Mouse (Mus musculus) midbrain, embryonic 13.5 days (tissue): ENCODE data around the gene 9930021J03Rik. TPM values are rescaled to one million over a fixed set of nuclear protein-coding genes. Genes with fewer than 3 reads are reported as not detected.

Experiments
- ATAC-seq: fragments of 200-750 bp; cut with Nextera tagmentation; 2 replicates; pipeline ENCODE4 v1.8.0; 2017; ENCODE audit warnings: mild to moderate bottlenecking, moderate TSS enrichment, moderate library complexity
- H3K27ac ChIP-seq: fragments of 300-500 bp; sonication (generic); 2 replicates; pipeline ENCODE4 v1.5.1; 2015; ENCODE audit warnings: inconsistent platforms, mild to moderate bottlenecking, moderate library complexity
- H3K27me3 ChIP-seq: fragments of 300-500 bp; sonication (generic); 2 replicates; pipeline ENCODE4 v1.6.1; 2015; ENCODE audit warnings: mild to moderate bottlenecking, inconsistent platforms
- H3K36me3 ChIP-seq: fragments of 300-500 bp; sonication (generic); 2 replicates; pipeline ENCODE4 v1.6.1; 2015; ENCODE audit warnings: mild to moderate bottlenecking, inconsistent platforms
- H3K4me1 ChIP-seq: fragments of 300-500 bp; sonication (generic); replicated peaks from 2 replicates; pipeline ENCODE4 v1.6.1; 2015; ENCODE audit warnings: inconsistent platforms
- H3K4me2 ChIP-seq: fragments of 300-500 bp; sonication (generic); replicated peaks from 2 replicates; pipeline ENCODE4 v1.6.1; 2015; ENCODE audit warnings: moderate library complexity, mild to moderate bottlenecking, inconsistent platforms
- H3K4me3 ChIP-seq: fragments of 300-500 bp; sonication (generic); replicated peaks from 2 replicates; pipeline ENCODE4 v1.5.1; 2015; ENCODE audit warnings: mild to moderate bottlenecking, inconsistent platforms
- H3K9ac ChIP-seq: fragments of 300-500 bp; sonication (generic); replicated peaks from 2 replicates; pipeline ENCODE4 v1.6.1; 2015; ENCODE audit warnings: mild to moderate bottlenecking, inconsistent platforms
- H3K9me3 ChIP-seq: fragments of 300-500 bp; sonication (generic); 2 replicates; pipeline ENCODE4 v1.6.1; 2016; ENCODE audit warnings: mild to moderate bottlenecking, inconsistent platforms
- WGBS: fragments of 180-500 bp; shearing (Covaris S2); methylation state at CpG from one replicate; pipeline ENCODE4 v1.1.7; 2015; 5-methylcytosine and 5-hydroxymethylcytosine counted together
- polyA plus RNA-seq: library from polyadenylated mRNA; unstranded; fragments of >200 nt; fragmentation: Nextera tagmentation; extraction: Ambion mirVana; gene quantifications from 2 replicates; pipeline ENCODE4 v1.2.1, GENCODE M21; 2015

The 9930021J03Rik gene
- 7.6 and 7.7 TPM in 2 replicates for polyA plus RNA-seq

GRCm38 (mm10) chr19:29805917-29806785, at the start of gene 9930021J03Rik:
9930021J03Rik (minus strand) TSS chr19:29805989.
- H3K4me3 ChIP-seq = peak within 1 kb of the TSS; percentile 96
- peak within 1 kb of the TSS; percentile 98 for H3K27ac ChIP-seq
- no peaks in the 10 kb centered on the region for H3K9me3 ChIP-seq
- H3K27me3 ChIP-seq = no peaks in the 10 kb centered on the region
- ATAC-seq = peak; percentile 94
- H3K9ac ChIP-seq = peak within 1 kb of the TSS; percentile 93
- peaks cover 54% of the 10 kb centered on the region for H3K4me1 ChIP-seq
- H3K36me3 ChIP-seq = peaks cover 21% of the 10 kb centered on the region
- WGBS = 0% methylated on average over 34 of the region's 95 CpGs
- peak within 1 kb of the TSS; percentile 98 for H3K4me2 ChIP-seq

DNA sequence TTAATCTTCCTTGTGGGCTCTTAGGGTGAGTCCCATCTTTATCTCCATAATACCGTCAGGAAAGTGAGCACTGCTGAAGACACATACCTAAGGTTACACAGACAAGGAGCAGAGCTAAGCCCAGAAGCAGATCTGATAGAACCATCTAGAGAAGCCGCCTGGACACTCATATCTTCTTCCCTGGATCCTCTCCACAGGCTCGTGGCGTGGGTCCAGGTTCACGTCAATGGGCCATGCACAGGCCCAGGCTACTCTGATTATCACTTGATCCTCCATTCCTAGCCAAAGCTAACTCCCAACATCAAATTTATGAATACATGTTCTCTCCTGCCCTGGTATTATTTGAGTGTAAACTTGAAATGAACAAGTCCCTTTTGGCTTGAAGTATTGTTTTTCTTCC, 47.9 kb upstream of the 9930021J03Rik start:
- Histone ChIP-seq H3K9me3 (no peaks in the 10 kb centered on the region), H3K4me3 (no peak overlapping the region), H3K4me2 (no peak overlapping the region), H3K4me1 (no peaks in the 10 kb centered on the region), H3K9ac (no peak overlapping the region), H3K36me3 (no peaks in the 10 kb centered on the region), H3K27ac (no peak overlapping the region), H3K27me3 (no peaks in the 10 kb centered on the region)
- no peak for ATAC-seq
- WGBS = 96% methylated on average over 5 of the region's 5 CpGs

DNA sequence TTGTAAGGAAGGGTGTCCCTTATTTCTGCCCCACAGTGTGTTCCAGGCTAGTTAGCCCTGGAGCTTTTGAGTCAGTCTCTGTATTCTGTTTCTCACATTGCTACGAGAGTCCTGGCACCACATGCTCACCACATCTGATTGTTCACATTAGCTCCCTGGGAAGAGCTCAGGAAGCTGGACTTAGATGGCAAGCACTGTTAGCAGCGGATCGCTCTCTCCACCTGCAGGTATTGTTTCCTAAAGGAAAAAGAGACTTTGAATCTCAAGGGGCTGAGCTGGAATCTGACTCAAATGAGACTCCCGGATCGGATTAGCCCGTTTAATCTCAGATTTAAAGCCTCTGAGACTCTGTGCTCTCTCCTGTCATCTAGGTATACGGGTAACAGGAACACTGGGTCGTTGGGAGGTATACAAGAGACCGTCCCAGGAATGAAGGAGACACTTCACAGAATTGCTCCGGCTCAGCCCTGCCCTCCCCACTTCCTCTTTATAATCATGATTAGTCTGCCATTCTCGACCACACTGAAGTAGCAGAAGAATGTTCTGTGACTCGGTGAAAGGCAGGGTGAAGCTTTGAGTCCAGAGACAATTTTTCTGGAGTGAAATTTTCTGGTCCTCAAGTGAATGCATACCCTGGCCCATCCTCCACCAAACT, 45.4 kb upstream of the 9930021J03Rik start:
- Histone ChIP-seq H3K4me1 (no peaks in the 10 kb centered on the region), H3K9ac (no peak overlapping the region), H3K36me3 (no peaks in the 10 kb centered on the region), H3K27me3 (no peaks in the 10 kb centered on the region), H3K4me2 (no peak overlapping the region), H3K27ac (no peak overlapping the region), H3K9me3 (no peaks in the 10 kb centered on the region), H3K4me3 (no peak overlapping the region)
- no peak for ATAC-seq
- 37% methylated on average over 12 of the region's 12 CpGs for WGBS

GRCm38 (mm10) chr19:29849924-29850551, 44.2 kb upstream of the 9930021J03Rik start:
- H3K9me3 ChIP-seq = no peaks in the 10 kb centered on the region
- H3K4me3 ChIP-seq = no peak overlapping the region
- no peak overlapping the region for H3K27ac ChIP-seq
- H3K9ac ChIP-seq = no peak overlapping the region
- no peaks in the 10 kb centered on the region for H3K27me3 ChIP-seq
- H3K36me3 ChIP-seq = no peaks in the 10 kb centered on the region
- no peak for ATAC-seq
- H3K4me1 ChIP-seq = 0 out of 2 replicates have a peak, but pooled peaks cover 3% of the 10 kb centered on the region
- 85% methylated on average over 11 of the region's 11 CpGs for WGBS
- no peak overlapping the region for H3K4me2 ChIP-seq

GRCm38 (mm10) chr19:29844036-29844661, 38.4 kb upstream of the 9930021J03Rik start:
- H3K9ac ChIP-seq = no peak overlapping the region
- no peak overlapping the region for H3K4me3 ChIP-seq
- peak overlapping the region; percentile 68 for H3K27ac ChIP-seq
- WGBS = 30% methylated on average over 12 of the region's 12 CpGs
- H3K4me2 ChIP-seq = peak overlapping the region; percentile 17; the same call in 1 of the 2 replicates
- H3K36me3 ChIP-seq = no peaks in the 10 kb centered on the region
- H3K4me1 ChIP-seq = peaks cover 25% of the 10 kb centered on the region
- ATAC-seq = peak; percentile 87
- no peaks in the 10 kb centered on the region for H3K27me3 ChIP-seq
- no peaks in the 10 kb centered on the region for H3K9me3 ChIP-seq

DNA sequence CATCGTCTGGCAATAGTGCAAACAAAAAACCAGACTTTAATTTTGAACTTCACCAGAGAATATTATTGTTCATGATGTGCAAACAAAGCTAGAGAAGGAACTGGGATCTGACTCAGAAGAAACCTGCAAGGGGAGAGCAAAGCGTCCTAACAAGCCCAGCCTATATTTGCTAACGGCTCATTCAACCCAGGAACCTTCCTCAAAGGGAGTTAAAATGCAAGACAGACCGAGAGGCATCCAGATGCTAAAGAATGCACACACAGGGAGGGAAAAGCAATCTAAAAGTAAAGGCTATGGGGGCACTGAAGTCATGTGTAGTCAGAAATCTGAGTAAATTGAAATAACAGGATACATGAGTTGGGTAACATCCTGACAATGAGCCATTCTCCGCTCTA, 37.8 kb upstream of the 9930021J03Rik start:
- Histone ChIP-seq H3K27ac (peak overlapping the region; percentile 54), H3K9ac (no peak overlapping the region), H3K4me1 (peaks cover 25% of the 10 kb centered on the region), H3K4me3 (no peak overlapping the region), H3K27me3 (no peaks in the 10 kb centered on the region), H3K36me3 (no peaks in the 10 kb centered on the region), H3K4me2 (no peak overlapping the region), H3K9me3 (no peaks in the 10 kb centered on the region)
- 34% methylated on average over 5 of the region's 5 CpGs for WGBS
- peak; percentile 63 for ATAC-seq

- H3K4me3 ChIP-seq = no peak overlapping the region
- H3K27ac ChIP-seq = peak overlapping the region; percentile 54
- WGBS = 84% methylated on average over 8 of the region's 8 CpGs
Measured at GRCm38 (mm10) chr19:29842973-29843372, 37.2 kb upstream of the 9930021J03Rik start.

DNA sequence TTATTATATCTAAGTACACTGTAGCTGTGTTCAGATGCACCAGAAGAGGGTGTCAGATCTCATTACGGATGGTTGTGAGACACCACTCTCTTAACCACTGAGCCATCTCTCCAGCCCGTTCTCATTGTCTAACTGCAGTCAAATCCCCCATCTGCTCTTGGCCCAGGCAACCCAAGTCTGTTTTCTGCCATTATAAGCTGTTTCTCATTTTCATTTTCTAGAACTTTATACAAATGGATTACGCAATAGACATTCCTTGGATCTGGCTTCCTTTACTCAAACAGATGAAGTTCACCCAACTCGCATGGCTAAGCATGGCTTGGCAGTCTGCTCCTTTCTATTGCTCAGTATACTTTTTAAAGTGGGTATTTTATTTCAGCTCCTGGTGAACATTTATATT, 34.9 kb upstream of the 9930021J03Rik start:
- no peak overlapping the region for H3K4me2 ChIP-seq
- WGBS = 91% methylated on average over 4 of the region's 4 CpGs
- H3K9me3 ChIP-seq = no peaks in the 10 kb centered on the region
- H3K4me3 ChIP-seq = no peak overlapping the region
- H3K27ac ChIP-seq = no peak overlapping the region
- peaks cover 25% of the 10 kb centered on the region for H3K4me1 ChIP-seq
- no peak for ATAC-seq
- no peak overlapping the region for H3K9ac ChIP-seq
- no peaks in the 10 kb centered on the region for H3K36me3 ChIP-seq
- no peaks in the 10 kb centered on the region for H3K27me3 ChIP-seq

More at GRCm38 (mm10) chr19:29842973-29843372, 37.2 kb upstream of the 9930021J03Rik start:
- Histone ChIP-seq H3K9me3 (no peaks in the 10 kb centered on the region), H3K9ac (no peak overlapping the region), H3K4me1 (peaks cover 25% of the 10 kb centered on the region), H3K36me3 (no peaks in the 10 kb centered on the region), H3K27me3 (no peaks in the 10 kb centered on the region), H3K4me2 (no peak overlapping the region)
- no peak for ATAC-seq

DNA sequence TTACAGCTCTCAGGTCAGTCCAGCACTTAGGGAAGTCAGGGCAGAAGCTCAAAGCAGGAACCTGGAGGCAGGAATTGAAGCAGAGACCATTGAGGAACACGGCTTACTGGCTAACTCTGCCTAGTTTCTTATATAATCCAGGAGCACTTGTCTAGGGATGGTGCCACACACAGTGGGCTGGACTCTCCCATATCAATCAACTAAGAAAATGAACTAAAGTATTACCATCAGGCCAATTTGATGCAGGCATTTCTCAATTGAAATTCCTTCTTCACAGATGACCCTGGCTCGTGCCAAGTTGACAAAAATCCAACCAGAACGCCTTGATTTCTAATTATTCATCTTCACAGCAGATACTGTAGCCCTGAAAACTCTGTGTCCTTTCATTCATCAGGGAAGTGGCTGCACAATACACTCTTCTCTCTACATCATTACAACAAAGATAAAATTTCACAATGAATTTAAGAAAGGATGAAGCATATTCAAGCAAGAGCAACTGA, 32.9 kb upstream of the 9930021J03Rik start:
- Histone ChIP-seq H3K36me3 (no peaks in the 10 kb centered on the region), H3K4me2 (no peak overlapping the region), H3K4me3 (no peak overlapping the region), H3K27ac (no peak overlapping the region), H3K9ac (no peak overlapping the region), H3K4me1 (peaks cover 9% of the 10 kb centered on the region), H3K27me3 (no peaks in the 10 kb centered on the region), H3K9me3 (no peaks in the 10 kb centered on the region)
- ATAC-seq = no peak
- WGBS = 85% methylated on average over 3 of the region's 3 CpGs

- no peak for ATAC-seq
- H3K4me3 ChIP-seq = no peak overlapping the region
- H3K4me2 ChIP-seq = no peak overlapping the region
- no peaks in the 10 kb centered on the region for H3K9me3 ChIP-seq
- no peaks in the 10 kb centered on the region for H3K27me3 ChIP-seq
- H3K36me3 ChIP-seq = no peaks in the 10 kb centered on the region
- no peak overlapping the region for H3K9ac ChIP-seq
- peaks cover 4% of the 10 kb centered on the region; the same call in 1 of the 2 replicates for H3K4me1 ChIP-seq
- 52% methylated on average over 1 of the region's 1 CpGs for WGBS
- H3K27ac ChIP-seq = no peak overlapping the region
Measured at GRCm38 (mm10) chr19:29838171-29838570, 32.4 kb upstream of the 9930021J03Rik start.

GRCm38 (mm10) chr19:29835364-29836034, 29.7 kb upstream of the 9930021J03Rik start:
- no peak for ATAC-seq
- Histone ChIP-seq H3K9ac (no peak overlapping the region), H3K27me3 (no peaks in the 10 kb centered on the region), H3K4me1 (no peaks in the 10 kb centered on the region), H3K27ac (no peak overlapping the region), H3K4me3 (no peak overlapping the region), H3K9me3 (no peaks in the 10 kb centered on the region), H3K4me2 (no peak overlapping the region), H3K36me3 (no peaks in the 10 kb centered on the region)
- 64% methylated on average over 3 of the region's 3 CpGs for WGBS
